In genomic region chr16:32379575-32379974, GRCm38 (mm10) we compare ENCODE assay signal across 27 mouse cellular contexts. TPM values are rescaled to one million over a fixed set of nuclear protein-coding genes. Genes with fewer than 3 reads are reported as not detected.
"Had no signal": no experiment of that assay in that cellular context is flagged by ENCODE, and none has a peak within 500 bp of the region (broad histone marks: within the 10 kb centered on the region; RNA-seq: fewer than 3 reads in every experiment).

No protein-coding gene starts in this region.

- ATAC-seq: liver, embryonic 12.5 days had no signal

- H3K4me1 ChIP-seq: kidney, embryonic 15.5 days; liver, embryonic 15.5 days; lung, embryonic 15.5 days had no signal

- H3K4me3 ChIP-seq: kidney, embryonic 15.5 days; layer of hippocampus, adult 2 months; left cerebral cortex, adult 2 months; liver, embryonic 12.5 days; liver, embryonic 15.5 days; lung, embryonic 15.5 days had no signal

- H3K9ac ChIP-seq: kidney, embryonic 15.5 days; liver, embryonic 12.5 days; liver, embryonic 15.5 days; lung, embryonic 15.5 days had no signal

- H3K4me2 ChIP-seq: kidney, embryonic 15.5 days; liver, embryonic 12.5 days; liver, embryonic 15.5 days; lung, embryonic 15.5 days; midbrain, embryonic 11.5 days had no signal

- DNase-seq: kidney, adult 18-20 months; kidney, postnatal 14 days; layer of hippocampus, postnatal 36 days; lung, adult 18-20 months; lung, postnatal 10 days; lung, postnatal 4 days; midbrain, embryonic 14.5 days; thymus, adult 2 months; thymus, postnatal 14 days; thymus, postnatal 4 days had no signal

- H3K27me3 ChIP-seq: kidney, embryonic 15.5 days; liver, embryonic 12.5 days; liver, embryonic 15.5 days; lung, embryonic 15.5 days had no signal

- H3K27ac ChIP-seq: kidney, embryonic 15.5 days; layer of hippocampus, adult 2 months; left cerebral cortex, adult 2 months; liver, embryonic 12.5 days; liver, embryonic 15.5 days; lung, embryonic 15.5 days; stomach, postnatal 0 days had no signal

- H3K9me3 ChIP-seq: kidney, embryonic 15.5 days; liver, embryonic 12.5 days; liver, embryonic 15.5 days; lung, embryonic 15.5 days had no signal

RNA-seq across cellular contexts. Expression of gene Tm4sf19, which starts 20.7 kb away (rescaled TPM):
- total RNA-seq: layer of hippocampus, adult 2 months; layer of hippocampus, postnatal 10 days; left cerebral cortex, adult 2 months; left cerebral cortex, postnatal 36 days; megakaryocyte progenitor cell, adult 5-6 weeks; megakaryocyte-erythroid progenitor cell, adult 5-6 weeks; midbrain, postnatal 0 days had no signal
- polyA plus RNA-seq: kidney, embryonic 15.5 days; limb, embryonic 11.5 days; liver, embryonic 12.5 days; liver, embryonic 15.5 days; lung, embryonic 15.5 days; midbrain, embryonic 11.5 days; midbrain, embryonic 14.5 days; midbrain, postnatal 0 days; neural tube, embryonic 11.5 days; neural tube, embryonic 14.5 days; stomach, embryonic 14.5 days; stomach, postnatal 0 days had no signal
